Mouse (Mus musculus): ENCODE data around the gene Reck.

- TF ChIP-seq POLR2A (IDR thresholded peaks at IDR 0.05; ENCODE audit: low read depth, low read length) (no peak), CTCF (conservative IDR thresholded peaks at IDR 0.05; ENCODE audit: insufficient read depth, insufficient read length, low read depth, low read length) (peak; percentile 88)
These were observed 50.4 kb downstream of the Reck start for GRCm38 (mm10) chr4:43925779-43926178.
